Mouse (Mus musculus): ENCODE data around the gene Syngr1.

- TF ChIP-seq ZMIZ1 (IDR thresholded peaks at IDR 0.05; ENCODE audit: low read depth, low read length): peak; percentile 100
- TF ChIP-seq POLR2A (IDR thresholded peaks at IDR 0.05; ENCODE audit: low read depth, low read length): peak; percentile 100
- no peak for TF ChIP-seq CTCF (conservative IDR thresholded peaks at IDR 0.05 in 1 of 2, IDR thresholded peaks at IDR 0.05 in 1 of 2; ENCODE audit: low read depth in 2 of 2, low read length in 2 of 2)
- TF ChIP-seq IRF4 (IDR thresholded peaks at IDR 0.05; ENCODE audit: low read depth, low read length): peak; percentile 61; the same call in 1 of the 2 replicates
- TF ChIP-seq CHD1 (IDR thresholded peaks at IDR 0.05; ENCODE audit: low read depth, low read length): no peak; the same call in 1 of the 2 replicates
- peak; percentile 68 for TF ChIP-seq BHLHE40 (IDR thresholded peaks at IDR 0.05; ENCODE audit: low read depth, low read length)
- peak; percentile 91; the same call in 1 of the 2 replicates for TF ChIP-seq KAT2A (IDR thresholded peaks at IDR 0.05; ENCODE audit: insufficient replicate concordance, low read length)
- no peak for TF ChIP-seq EP300 (IDR thresholded peaks at IDR 0.05; ENCODE audit: low read length)
- peak; percentile 40; the same call in 1 of the 2 replicates for TF ChIP-seq MAFK (IDR thresholded peaks at IDR 0.05; ENCODE audit: insufficient replicate concordance, low read length)
- TF ChIP-seq ETS1 (conservative IDR thresholded peaks at IDR 0.05; ENCODE audit: low read depth, low read length): no peak; the same call in 1 of the 2 replicates
- TF ChIP-seq RAD21 (IDR thresholded peaks at IDR 0.05; ENCODE audit: low read depth, low read length): no peak
Observed at GRCm38 (mm10) chr15:80083276-80083731, 7.8 kb upstream of the Syngr1 start.
